Mouse (Mus musculus): Measurements from ENCODE around the gene Creld2. TPM values are rescaled to one million over a fixed set of nuclear protein-coding genes. Genes with fewer than 3 reads are reported as not detected.

Gene Creld2
- polyA plus RNA-seq, 1 experiment from 2014 or later, result 53.8 TPM

- peaks cover 17% of the 10 kb centered on the region for H3K4me1 ChIP-seq (ENCODE audit: control insufficient read depth, insufficient read depth, low read length)
- H3K27me3 ChIP-seq (ENCODE audit: control insufficient read depth, insufficient read depth, low read length), result no peaks in the 10 kb centered on the region
- whole genome bisulfite sequencing, result 94% methylated on average over 3 of the region's 3 CpGs
- no peak overlapping the region for H3K9ac ChIP-seq (replicated peaks; ENCODE audit: low read length)
- H3K27ac ChIP-seq (replicated peaks; ENCODE audit: low read depth, low read length), result no peak overlapping the region
- H3K4me2 ChIP-seq (ENCODE audit: low read length), result no peak overlapping the region
- H3K4me3 ChIP-seq (replicated peaks; ENCODE audit: low read depth, low read length), result no peak overlapping the region
- ATAC-seq (ENCODE audit: low FRiP score, low TSS enrichment) (no peak), DNase-seq (no peak)
- no peaks in the 10 kb centered on the region for H3K9me3 ChIP-seq (ENCODE audit: control insufficient read depth, low read length)
- H3K36me3 ChIP-seq (ENCODE audit: control insufficient read depth, insufficient read depth, low read length), result peaks cover 14% of the 10 kb centered on the region
Observed at GRCm38 (mm10) chr15:88860781-88861180, 41.3 kb downstream of the Creld2 start.

GRCm38 (mm10) chr15:88861772-88862622 is 42.6 kb downstream of the Creld2 start, which contains the start of gene Pim3:
Gene Pim3 (plus strand): TSS chr15:88862186.
- ATAC-seq (ENCODE audit: low FRiP score, low TSS enrichment), result peak; percentile 88
- under 1% methylated on average over 106 of the region's 107 CpGs for WGBS
- DNase-seq, result peak; percentile 100
- Histone ChIP-seq H3K4me1 (ENCODE audit: control insufficient read depth, insufficient read depth, low read length) (peaks cover 17% of the 10 kb centered on the region), H3K27ac (replicated peaks; ENCODE audit: low read depth, low read length) (peak within 1 kb of the TSS; percentile 98), H3K9ac (replicated peaks; ENCODE audit: low read length) (peak within 1 kb of the TSS; percentile 84), H3K9me3 (ENCODE audit: control insufficient read depth, low read length) (no peaks in the 10 kb centered on the region), H3K36me3 (ENCODE audit: control insufficient read depth, insufficient read depth, low read length) (peaks cover 23% of the 10 kb centered on the region), H3K27me3 (ENCODE audit: control insufficient read depth, insufficient read depth, low read length) (no peaks in the 10 kb centered on the region), H3K4me2 (ENCODE audit: low read length) (peak within 1 kb of the TSS; percentile 87), H3K4me3 (replicated peaks; ENCODE audit: low read depth, low read length) (peak within 1 kb of the TSS; percentile 95)

GRCm38 (mm10) chr15:88862881-88863694 is 43.6 kb downstream of the Creld2 start:
- WGBS, result under 1% methylated on average over 98 of the region's 98 CpGs
- Histone ChIP-seq H3K27ac (replicated peaks; ENCODE audit: low read depth, low read length) (peak overlapping the region; percentile 98), H3K9me3 (ENCODE audit: control insufficient read depth, low read length) (no peaks in the 10 kb centered on the region), H3K4me2 (ENCODE audit: low read length) (peak overlapping the region; percentile 87), H3K27me3 (ENCODE audit: control insufficient read depth, insufficient read depth, low read length) (no peaks in the 10 kb centered on the region), H3K36me3 (ENCODE audit: control insufficient read depth, insufficient read depth, low read length) (peaks cover 29% of the 10 kb centered on the region), H3K9ac (replicated peaks; ENCODE audit: low read length) (peak overlapping the region; percentile 84), H3K4me3 (replicated peaks; ENCODE audit: low read depth, low read length) (peak overlapping the region; percentile 95), H3K4me1 (ENCODE audit: control insufficient read depth, insufficient read depth, low read length) (peaks cover 17% of the 10 kb centered on the region)
- ATAC-seq (ENCODE audit: low FRiP score, low TSS enrichment), result peak; percentile 0; the same call in 1 of the 2 replicates
- peak; percentile 67 for DNase-seq

GRCm38 (mm10) chr15:88863695-88864231 is 44.3 kb downstream of the Creld2 start:
- Histone ChIP-seq H3K9ac (replicated peaks; ENCODE audit: low read length) (peak overlapping the region; percentile 84), H3K36me3 (ENCODE audit: control insufficient read depth, insufficient read depth, low read length) (peaks cover 29% of the 10 kb centered on the region), H3K4me2 (ENCODE audit: low read length) (peak overlapping the region; percentile 87), H3K4me3 (replicated peaks; ENCODE audit: low read depth, low read length) (peak overlapping the region; percentile 95), H3K4me1 (ENCODE audit: control insufficient read depth, insufficient read depth, low read length) (peaks cover 17% of the 10 kb centered on the region), H3K9me3 (ENCODE audit: control insufficient read depth, low read length) (no peaks in the 10 kb centered on the region), H3K27ac (replicated peaks; ENCODE audit: low read depth, low read length) (peak overlapping the region; percentile 98), H3K27me3 (ENCODE audit: control insufficient read depth, insufficient read depth, low read length) (no peaks in the 10 kb centered on the region)
- peak; percentile 91 for DNase-seq
- WGBS, result 0% methylated on average over 35 of the region's 39 CpGs
- peak; percentile 67 for ATAC-seq (ENCODE audit: low FRiP score, low TSS enrichment)

GRCm38 (mm10) chr15:88864270-88865030 is 45.0 kb downstream of the Creld2 start:
- Histone ChIP-seq H3K27ac (replicated peaks; ENCODE audit: low read depth, low read length) (peak overlapping the region; percentile 98), H3K9ac (replicated peaks; ENCODE audit: low read length) (peak overlapping the region; percentile 84), H3K27me3 (ENCODE audit: control insufficient read depth, insufficient read depth, low read length) (no peaks in the 10 kb centered on the region), H3K4me3 (replicated peaks; ENCODE audit: low read depth, low read length) (peak overlapping the region; percentile 95), H3K36me3 (ENCODE audit: control insufficient read depth, insufficient read depth, low read length) (peaks cover 29% of the 10 kb centered on the region), H3K9me3 (ENCODE audit: control insufficient read depth, low read length) (no peaks in the 10 kb centered on the region), H3K4me1 (ENCODE audit: control insufficient read depth, insufficient read depth, low read length) (peaks cover 17% of the 10 kb centered on the region), H3K4me2 (ENCODE audit: low read length) (peak overlapping the region; percentile 87)
- WGBS, result 36% methylated on average over 22 of the region's 22 CpGs
- peak; percentile 3; the same call in 1 of the 2 replicates for ATAC-seq (ENCODE audit: low FRiP score, low TSS enrichment)
- no peak for DNase-seq

GRCm38 (mm10) chr15:88865061-88865460 is 45.6 kb downstream of the Creld2 start:
- WGBS, result 94% methylated on average over 14 of the region's 14 CpGs
- peak overlapping the region; percentile 87 for H3K4me2 ChIP-seq (ENCODE audit: low read length)
- peak overlapping the region; percentile 95; the same call in 1 of the 2 replicates for H3K4me3 ChIP-seq (replicated peaks; ENCODE audit: low read depth, low read length)
- peaks cover 17% of the 10 kb centered on the region for H3K4me1 ChIP-seq (ENCODE audit: control insufficient read depth, insufficient read depth, low read length)
- ATAC-seq (ENCODE audit: low FRiP score, low TSS enrichment), result no peak
- H3K9me3 ChIP-seq (ENCODE audit: control insufficient read depth, low read length), result no peaks in the 10 kb centered on the region
- H3K27me3 ChIP-seq (ENCODE audit: control insufficient read depth, insufficient read depth, low read length), result no peaks in the 10 kb centered on the region
- H3K9ac ChIP-seq (replicated peaks; ENCODE audit: low read length), result no peak overlapping the region
- H3K27ac ChIP-seq (replicated peaks; ENCODE audit: low read depth, low read length), result no peak overlapping the region
- no peak for DNase-seq
- H3K36me3 ChIP-seq (ENCODE audit: control insufficient read depth, insufficient read depth, low read length), result peaks cover 29% of the 10 kb centered on the region

GRCm38 (mm10) chr15:88865888-88866695 is 46.6 kb downstream of the Creld2 start:
- H3K4me1 ChIP-seq (ENCODE audit: control insufficient read depth, insufficient read depth, low read length), result peaks cover 17% of the 10 kb centered on the region
- H3K27ac ChIP-seq (replicated peaks; ENCODE audit: low read depth, low read length), result no peak overlapping the region
- H3K9ac ChIP-seq (replicated peaks; ENCODE audit: low read length), result no peak overlapping the region
- no peaks in the 10 kb centered on the region for H3K27me3 ChIP-seq (ENCODE audit: control insufficient read depth, insufficient read depth, low read length)
- ATAC-seq (ENCODE audit: low FRiP score, low TSS enrichment) (no peak), DNase-seq (no peak)
- 87% methylated on average over 4 of the region's 4 CpGs for WGBS
- no peaks in the 10 kb centered on the region for H3K9me3 ChIP-seq (ENCODE audit: control insufficient read depth, low read length)
- peaks cover 29% of the 10 kb centered on the region for H3K36me3 ChIP-seq (ENCODE audit: control insufficient read depth, insufficient read depth, low read length)
- no peak overlapping the region for H3K4me2 ChIP-seq (ENCODE audit: low read length)
- no peak overlapping the region for H3K4me3 ChIP-seq (replicated peaks; ENCODE audit: low read depth, low read length)

Measured in midbrain, embryonic 14.5 days (tissue).